Mouse (Mus musculus) lung, postnatal 25 days (tissue): ENCODE results near the gene Ube2q1.
A peak's percentile ranks its signal among the peaks of the same experiment; 100 is the strongest.

Experiments used
- DNase-seq: peaks from one replicate; pipeline ENCODE4 v3.0.0; 2022; ENCODE audit warnings: low spot score

Gene Ube2q1

GRCm38 (mm10) chr3:89821548-89822480, 48.4 kb downstream of the Ube2q1 start:
- no peak for DNase-seq

GRCm38 (mm10) chr3:89823594-89823993, 50.2 kb downstream of the Ube2q1 start:
- no peak for DNase-seq

- DNase-seq, result no peak
Observed at GRCm38 (mm10) chr3:89826295-89826694, 52.9 kb downstream of the Ube2q1 start.

- DNase-seq, result peak; percentile 51
Observed at GRCm38 (mm10) chr3:89830815-89831591, 57.6 kb downstream of the Ube2q1 start, which contains the start of gene She. TSS of gene She (plus strand) at chr3:89831370.
